In genomic region chr9:15794408-15794807, GRCm38 (mm10) we compare ENCODE assay signal across 21 mouse cellular contexts.
"Had no signal": no experiment of that assay in that cellular context is flagged by ENCODE, and none has a peak within 500 bp of the region (broad histone marks: within the 10 kb centered on the region; RNA-seq: fewer than 3 reads in every experiment).

No protein-coding gene starts in this region.

- H3K4me3 ChIP-seq: layer of hippocampus, adult 2 months; limb, embryonic 12.5 days; limb, embryonic 15.5 days; lung, embryonic 15.5 days; midbrain, embryonic 15.5 days; neural tube, embryonic 12.5 days; neural tube, embryonic 15.5 days; stomach, embryonic 15.5 days had no signal

- H3K27ac ChIP-seq: hindbrain, postnatal 0 days; layer of hippocampus, adult 2 months; limb, embryonic 12.5 days; limb, embryonic 15.5 days; liver, embryonic 14.5 days; lung, embryonic 15.5 days; midbrain, embryonic 15.5 days; neural tube, embryonic 12.5 days; neural tube, embryonic 15.5 days; stomach, embryonic 15.5 days had no signal

- DNase-seq: kidney, postnatal 10 days; layer of hippocampus, adult 9-11 months; liver, postnatal 0 days; retina, postnatal 1 day; right cerebral cortex, postnatal 25 days; spleen, adult 18-20 months; thymus, postnatal 25 days had no signal

- H3K4me2 ChIP-seq: limb, embryonic 12.5 days; limb, embryonic 15.5 days; liver, embryonic 11.5 days; lung, embryonic 15.5 days; midbrain, embryonic 11.5 days; midbrain, embryonic 15.5 days; neural tube, embryonic 12.5 days; neural tube, embryonic 15.5 days; stomach, embryonic 15.5 days had no signal

- H3K9ac ChIP-seq: limb, embryonic 12.5 days; limb, embryonic 15.5 days; liver, embryonic 14.5 days; liver, postnatal 0 days; lung, embryonic 15.5 days; midbrain, embryonic 15.5 days; neural tube, embryonic 12.5 days; neural tube, embryonic 15.5 days; stomach, embryonic 15.5 days had no signal

- H3K36me3 ChIP-seq: limb, embryonic 12.5 days; limb, embryonic 15.5 days; lung, embryonic 15.5 days; midbrain, embryonic 15.5 days; neural tube, embryonic 12.5 days; neural tube, embryonic 15.5 days; stomach, embryonic 15.5 days had no signal

- H3K9me3 ChIP-seq: limb, embryonic 12.5 days; limb, embryonic 15.5 days; lung, embryonic 15.5 days; midbrain, embryonic 15.5 days; neural tube, embryonic 12.5 days; neural tube, embryonic 15.5 days; stomach, embryonic 15.5 days had no signal

- ATAC-seq: hindbrain, postnatal 0 days; inflammation-experienced regulatory T-cells, adult 6 months; intestine, embryonic 16.5 days; liver, postnatal 0 days; midbrain, embryonic 15.5 days had no signal

- H3K27me3 ChIP-seq: limb, embryonic 12.5 days; limb, embryonic 15.5 days; lung, embryonic 15.5 days; midbrain, embryonic 15.5 days; neural tube, embryonic 12.5 days; neural tube, embryonic 15.5 days; stomach, embryonic 15.5 days had no signal

- H3K4me1 ChIP-seq: limb, embryonic 12.5 days; limb, embryonic 15.5 days; lung, embryonic 15.5 days; midbrain, embryonic 15.5 days; neural tube, embryonic 12.5 days; neural tube, embryonic 15.5 days; stomach, embryonic 15.5 days had no signal
